Mouse (Mus musculus) kidney, adult 2 months (tissue): ENCODE data around the gene Cox16. TPM values are rescaled to one million over a fixed set of nuclear protein-coding genes. Genes with fewer than 3 reads are reported as not detected.
"Not testable (repeated sequence)": the region's sequence is repeated elsewhere in the genome, so short reads cannot be mapped to it uniquely, and the experiment has no call there.

Experiments used
- DNase-seq: peaks from one replicate; pipeline ENCODE4 v3.0.0; 2021
- H3K27ac ChIP-seq: fragments of 200-500 bp; 2 replicates; pipeline ENCODE4 v1.5.1; 2012; ENCODE audit warnings: low read depth, low read length, control low read depth, inconsistent platforms; ENCODE audit not compliant: insufficient read depth
- H3K27me3 ChIP-seq: fragments of 200-500 bp; replicated peaks from 2 replicates; pipeline ENCODE4 v1.6.1; 2012; ENCODE audit warnings: mild to moderate bottlenecking, moderate library complexity, low read length, inconsistent platforms; ENCODE audit not compliant: control insufficient read depth, insufficient read depth
- H3K36me3 ChIP-seq: fragments of 200-500 bp; 2 replicates; pipeline ENCODE4 v1.6.1; 2012; ENCODE audit warnings: mild to moderate bottlenecking, moderate library complexity, low read length, inconsistent platforms; ENCODE audit not compliant: control insufficient read depth, insufficient read depth
- H3K4me1 ChIP-seq: fragments of 200-500 bp; 2 replicates; pipeline ENCODE4 v1.6.1; 2011; ENCODE audit warnings: low read length; ENCODE audit not compliant: control insufficient read depth, insufficient read depth
- H3K4me3 ChIP-seq: fragments of 200-500 bp; 2 replicates; pipeline ENCODE4 v1.5.1; 2011; ENCODE audit warnings: mild to moderate bottlenecking, low read depth, low read length, control low read depth; ENCODE audit not compliant: insufficient read depth
- CTCF ChIP-seq: fragments of 200-500 bp; conservative IDR thresholded peaks from 2 replicates; pipeline ENCODE4 v1.5.1; 2011; ENCODE audit warnings: low read depth, mild to moderate bottlenecking, control low read depth, low read length, moderate library complexity, mixed read lengths; ENCODE audit not compliant: insufficient read depth, insufficient read length
- POLR2A ChIP-seq: fragments of 200-500 bp; IDR thresholded peaks from one replicate; pipeline ENCODE4 v1.6.1; 2011; ENCODE audit warnings: low read depth, low read length, control low read depth
- WGBS: fragments of 180-500 bp; shearing (Covaris S2); methylation state at CpG from one replicate; pipeline ENCODE4 v1.1.7; 2018; 5-methylcytosine and 5-hydroxymethylcytosine counted together
- polyA plus RNA-seq: library from polyadenylated mRNA; depleted of rRNA; stranded (reverse); fragments of >200 nt; gene quantifications from 2 replicates; pipeline ENCODE4 v1.2.3, GENCODE M21; 2012

The Cox16 gene
- polyA plus RNA-seq, 1 experiment = 115 TPM

GRCm38 (mm10) chr12:81484212-81484611, 715 bp downstream of the Cox16 start:
- Histone ChIP-seq H3K27me3 (no peaks in the 10 kb centered on the region), H3K27ac (peak overlapping the region; percentile 100; the same call in 1 of the 2 replicates), H3K36me3 (no peaks in the 10 kb centered on the region), H3K4me1 (no peaks in the 10 kb centered on the region), H3K4me3 (peak overlapping the region; percentile 100)
- no peak for TF ChIP-seq POLR2A
- TF ChIP-seq CTCF = no peak
- 1% methylated on average over 7 of the region's 7 CpGs for WGBS
- no peak for DNase-seq

- Histone ChIP-seq H3K4me3 (peak overlapping the region; percentile 22; the same call in 1 of the 2 replicates), H3K27me3 (no peaks in the 10 kb centered on the region), H3K36me3 (no peaks in the 10 kb centered on the region), H3K4me1 (no peaks in the 10 kb centered on the region), H3K27ac (no peak overlapping the region)
- peak; percentile 10 for DNase-seq
- WGBS = 34% methylated on average over 17 of the region's 17 CpGs
- TF ChIP-seq CTCF (no peak), POLR2A (no peak)
Observed at GRCm38 (mm10) chr12:81483656-81484055, 1.3 kb downstream of the Cox16 start.

GRCm38 (mm10) chr12:81459051-81459450, 25.9 kb downstream of the Cox16 start:
- not testable (repeated sequence) for DNase-seq, H3K36me3 ChIP-seq, H3K27ac ChIP-seq, H3K27me3 ChIP-seq, H3K4me3 ChIP-seq, H3K4me1 ChIP-seq
- 99% methylated on average over 7 of the region's 7 CpGs for WGBS

- not testable (repeated sequence) for H3K27ac ChIP-seq, H3K27me3 ChIP-seq, H3K36me3 ChIP-seq, DNase-seq, H3K4me3 ChIP-seq, H3K4me1 ChIP-seq
- WGBS = 87% methylated on average over 9 of the region's 9 CpGs
Observed at GRCm38 (mm10) chr12:81438985-81439384, 45.9 kb downstream of the Cox16 start.

- peak; percentile 80 for DNase-seq
- H3K27ac ChIP-seq, H3K4me1 ChIP-seq, H3K4me3 ChIP-seq, H3K36me3 ChIP-seq, H3K27me3 ChIP-seq: not testable (repeated sequence)
- 57% methylated on average over 2 of the region's 2 CpGs for WGBS
Observed at GRCm38 (mm10) chr12:81434778-81435177, 50.1 kb downstream of the Cox16 start.

GRCm38 (mm10) chr12:81421846-81422245, 63.1 kb downstream of the Cox16 start, which contains the start of gene Adam4:
Gene Adam4 (minus strand): TSS chr12:81421946.
- WGBS = 94% methylated on average over 1 of the region's 1 CpGs
- DNase-seq = no peak
- no peaks in the 10 kb centered on the region; the same call in 1 of the 2 replicates for H3K36me3 ChIP-seq
- no peaks in the 10 kb centered on the region for H3K4me1 ChIP-seq
- no peak within 1 kb of the TSS for H3K4me3 ChIP-seq
- H3K27ac ChIP-seq = no peak within 1 kb of the TSS
- no peaks in the 10 kb centered on the region for H3K27me3 ChIP-seq
- TF ChIP-seq CTCF (no peak), POLR2A (no peak)

GRCm38 (mm10) chr12:81413211-81413610, 71.7 kb downstream of the Cox16 start:
- Histone ChIP-seq H3K4me3 (no peak overlapping the region), H3K27me3 (no peaks in the 10 kb centered on the region), H3K4me1 (no peaks in the 10 kb centered on the region), H3K36me3 (no peaks in the 10 kb centered on the region), H3K27ac (no peak overlapping the region)
- DNase-seq = no peak
- WGBS = 80% methylated on average over 3 of the region's 3 CpGs
- TF ChIP-seq POLR2A (no peak), CTCF (no peak)

- DNase-seq = peak; percentile 20
- no peak overlapping the region for H3K4me3 ChIP-seq
- 61% methylated on average over 3 of the region's 3 CpGs for WGBS
- no peak for TF ChIP-seq POLR2A
- no peak for TF ChIP-seq CTCF
- H3K36me3 ChIP-seq = no peaks in the 10 kb centered on the region
- H3K27ac ChIP-seq = no peak overlapping the region
- H3K4me1 ChIP-seq = no peaks in the 10 kb centered on the region
- no peaks in the 10 kb centered on the region for H3K27me3 ChIP-seq
Observed at GRCm38 (mm10) chr12:81408966-81409365, 76.0 kb downstream of the Cox16 start.
